Mouse (Mus musculus) thymus, adult 2 months (tissue): ENCODE data around the gene Rffl. TPM values are rescaled to one million over a fixed set of nuclear protein-coding genes. Genes with fewer than 3 reads are reported as not detected.

Source experiments
- DNase-seq: peaks from one replicate; pipeline ENCODE4 v3.0.0; 2021
- H3K27ac ChIP-seq: fragments of 200-500 bp; 2 replicates; pipeline ENCODE4 v1.5.1; 2012; ENCODE audit warnings: low read length, control low read depth; ENCODE audit not compliant: control insufficient read depth, insufficient read depth
- H3K27me3 ChIP-seq: fragments of 200-500 bp; 2 replicates; pipeline ENCODE4 v1.6.1; 2012; ENCODE audit warnings: mild to moderate bottlenecking, low read length, moderate library complexity, mixed read lengths; ENCODE audit not compliant: control insufficient read depth, insufficient read depth
- H3K36me3 ChIP-seq: fragments of 200-500 bp; 2 replicates; pipeline ENCODE4 v1.6.1; 2012; ENCODE audit warnings: mild to moderate bottlenecking, low read length, moderate library complexity; ENCODE audit not compliant: control insufficient read depth, insufficient read depth
- H3K4me1 ChIP-seq: fragments of 200-500 bp; replicated peaks from 2 replicates; pipeline ENCODE4 v1.6.1; 2012; ENCODE audit warnings: low read length; ENCODE audit not compliant: control insufficient read depth, insufficient read depth
- H3K4me3 ChIP-seq: fragments of 200-500 bp; 2 replicates; pipeline ENCODE4 v1.5.1; 2012; ENCODE audit warnings: mild to moderate bottlenecking, low read length, control low read depth, moderate library complexity; ENCODE audit not compliant: control insufficient read depth, insufficient read depth
- CTCF ChIP-seq: fragments of 200-500 bp; IDR thresholded peaks from 2 replicates; pipeline ENCODE4 v1.5.1; 2012; ENCODE audit warnings: mild to moderate bottlenecking, control low read depth, low read length, moderate library complexity, borderline replicate concordance; ENCODE audit not compliant: control insufficient read depth, poor library complexity, insufficient read depth; ENCODE audit errors: extremely low read depth
- POLR2A ChIP-seq: fragments of 200-500 bp; IDR thresholded peaks from 2 replicates; pipeline ENCODE4 v1.6.1; 2012; ENCODE audit warnings: mild to moderate bottlenecking, low read length, control low read depth, moderate library complexity; ENCODE audit not compliant: control insufficient read depth, poor library complexity, insufficient read depth; ENCODE audit errors: extremely low read depth
- WGBS: fragments of 180-500 bp; shearing (Covaris S2); methylation state at CpG from one replicate; pipeline ENCODE4 v1.1.7; 2018; 5-methylcytosine and 5-hydroxymethylcytosine counted together
- polyA plus RNA-seq: library from polyadenylated mRNA; depleted of rRNA; stranded (reverse); fragments of >200 nt; gene quantifications from 2 replicates; pipeline ENCODE4 v1.2.3, GENCODE M21; 2012

Rffl gene
- polyA plus RNA-seq, 1 experiment: 16.3 TPM

- TF ChIP-seq POLR2A: no peak
- no peak for TF ChIP-seq CTCF
- Histone ChIP-seq H3K27me3 (no peaks in the 10 kb centered on the region), H3K4me1 (peaks cover 9% of the 10 kb centered on the region), H3K27ac (no peak overlapping the region), H3K36me3 (peaks cover 17% of the 10 kb centered on the region), H3K4me3 (no peak overlapping the region)
- no peak for DNase-seq
- 95% methylated on average over 11 of the region's 11 CpGs for WGBS
Measured at GRCm38 (mm10) chr11:82783453-82783852, 87.6 kb downstream of the Rffl start.

GRCm38 (mm10) chr11:82782197-82782596 is 88.8 kb downstream of the Rffl start:
- H3K27me3 ChIP-seq: no peaks in the 10 kb centered on the region
- no peak for DNase-seq
- no peak for TF ChIP-seq CTCF
- TF ChIP-seq POLR2A: no peak
- H3K4me3 ChIP-seq: no peak overlapping the region
- WGBS: 63% methylated on average over 6 of the region's 6 CpGs
- peaks cover 5% of the 10 kb centered on the region; the same call in 1 of the 2 replicates for H3K36me3 ChIP-seq
- no peak overlapping the region for H3K27ac ChIP-seq
- peaks cover 9% of the 10 kb centered on the region for H3K4me1 ChIP-seq

DNA sequence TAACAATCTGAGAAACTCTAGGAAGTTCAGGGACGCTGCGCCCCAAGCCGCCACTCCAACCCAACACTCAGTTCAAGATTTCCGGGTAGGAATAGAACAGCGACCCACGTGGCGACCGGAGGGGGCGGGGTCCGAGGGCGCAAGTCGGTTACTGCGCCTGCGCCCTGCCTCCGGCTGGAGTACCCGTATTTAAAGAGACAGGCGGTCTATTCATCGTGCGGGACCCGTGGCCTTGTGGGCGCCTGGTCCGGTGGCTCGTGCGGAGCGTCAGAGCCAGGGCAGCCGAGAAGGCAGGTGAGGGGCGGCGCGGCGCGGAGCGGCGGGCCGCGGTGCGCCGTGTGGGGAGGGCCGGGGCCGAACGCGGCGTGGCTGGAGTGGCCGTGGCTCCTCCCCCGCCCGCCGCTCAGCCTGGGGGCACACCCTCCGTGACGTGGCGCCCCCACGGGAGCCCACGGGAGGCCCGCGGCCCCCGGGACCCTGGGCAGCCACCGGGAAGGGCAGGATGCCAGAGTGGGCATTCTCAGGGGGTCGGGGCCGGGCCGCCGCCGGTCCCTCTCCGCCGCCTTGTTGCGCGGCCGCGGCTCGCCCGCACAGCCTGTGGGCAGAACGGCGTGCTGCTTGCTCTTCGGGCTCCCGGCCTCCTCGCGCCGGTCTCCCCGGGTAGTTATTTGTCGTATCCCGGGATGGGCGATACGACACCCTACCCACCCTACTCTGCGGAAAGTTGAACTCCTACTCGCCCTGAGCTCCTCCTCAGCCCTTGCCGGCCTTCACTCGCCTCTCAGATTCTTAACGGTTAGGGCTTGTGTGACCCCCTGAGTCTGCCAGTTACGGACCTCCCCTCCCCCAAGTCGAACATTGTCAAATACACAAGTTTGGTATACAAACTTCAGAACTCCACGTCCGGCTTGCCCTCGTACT is 89.8 kb downstream of the Rffl start, which contains the start of gene Lig3:
Gene Lig3, plus strand, starts transcription at position 126 of the 921 bp plus-strand sequence.
- peak; percentile 94 for DNase-seq
- no peaks in the 10 kb centered on the region for H3K27me3 ChIP-seq
- WGBS: under 1% methylated on average over 88 of the region's 90 CpGs
- H3K27ac ChIP-seq: peak within 1 kb of the TSS; percentile 33; the same call in 1 of the 2 replicates
- H3K4me3 ChIP-seq: peak within 1 kb of the TSS; percentile 96
- TF ChIP-seq POLR2A (peak; percentile 65), CTCF (no peak; the same call in 1 of the 2 replicates)
- H3K4me1 ChIP-seq: peaks cover 9% of the 10 kb centered on the region
- no peaks in the 10 kb centered on the region for H3K36me3 ChIP-seq

GRCm38 (mm10) chr11:82780134-82780533 is 90.9 kb downstream of the Rffl start:
- 44% methylated on average over 5 of the region's 5 CpGs for WGBS
- H3K27me3 ChIP-seq: no peaks in the 10 kb centered on the region
- no peak for DNase-seq
- TF ChIP-seq CTCF: no peak
- TF ChIP-seq POLR2A: no peak
- H3K27ac ChIP-seq: no peak overlapping the region
- H3K4me3 ChIP-seq: no peak overlapping the region
- H3K4me1 ChIP-seq: peaks cover 9% of the 10 kb centered on the region
- H3K36me3 ChIP-seq: no peaks in the 10 kb centered on the region

DNA sequence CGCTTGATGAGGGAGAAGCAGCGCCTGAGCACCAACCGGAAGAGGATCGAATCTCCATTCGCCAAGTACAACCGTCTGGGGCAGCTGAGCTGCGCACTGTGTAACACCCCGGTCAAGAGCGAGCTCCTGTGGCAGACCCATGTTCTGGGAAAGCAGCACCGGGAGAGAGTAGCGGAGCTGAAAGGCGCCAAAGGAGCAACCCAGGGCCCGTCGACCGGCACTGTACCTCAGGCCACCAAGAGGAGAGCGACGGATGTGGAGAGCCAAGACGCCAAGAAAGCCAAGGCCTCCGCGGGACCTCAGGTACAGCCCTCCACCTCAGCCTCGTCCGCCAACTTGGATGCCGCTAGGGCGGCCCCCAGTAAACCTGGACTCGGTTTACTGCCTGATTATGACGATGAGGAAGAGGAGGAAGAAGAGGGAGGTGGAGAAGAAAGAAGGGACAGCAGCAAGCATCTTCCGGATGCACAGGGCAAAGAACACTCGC is 106.5 kb downstream of the Rffl start:
- under 1% methylated on average over 28 of the region's 28 CpGs for WGBS
- peak; percentile 26; the same call in 1 of the 2 replicates for TF ChIP-seq POLR2A
- TF ChIP-seq CTCF: no peak
- Histone ChIP-seq H3K27me3 (no peaks in the 10 kb centered on the region), H3K27ac (no peak overlapping the region), H3K36me3 (peaks cover 3% of the 10 kb centered on the region; the same call in 1 of the 2 replicates), H3K4me1 (peaks cover 8% of the 10 kb centered on the region), H3K4me3 (peak overlapping the region; percentile 65)
- DNase-seq: no peak

DNA sequence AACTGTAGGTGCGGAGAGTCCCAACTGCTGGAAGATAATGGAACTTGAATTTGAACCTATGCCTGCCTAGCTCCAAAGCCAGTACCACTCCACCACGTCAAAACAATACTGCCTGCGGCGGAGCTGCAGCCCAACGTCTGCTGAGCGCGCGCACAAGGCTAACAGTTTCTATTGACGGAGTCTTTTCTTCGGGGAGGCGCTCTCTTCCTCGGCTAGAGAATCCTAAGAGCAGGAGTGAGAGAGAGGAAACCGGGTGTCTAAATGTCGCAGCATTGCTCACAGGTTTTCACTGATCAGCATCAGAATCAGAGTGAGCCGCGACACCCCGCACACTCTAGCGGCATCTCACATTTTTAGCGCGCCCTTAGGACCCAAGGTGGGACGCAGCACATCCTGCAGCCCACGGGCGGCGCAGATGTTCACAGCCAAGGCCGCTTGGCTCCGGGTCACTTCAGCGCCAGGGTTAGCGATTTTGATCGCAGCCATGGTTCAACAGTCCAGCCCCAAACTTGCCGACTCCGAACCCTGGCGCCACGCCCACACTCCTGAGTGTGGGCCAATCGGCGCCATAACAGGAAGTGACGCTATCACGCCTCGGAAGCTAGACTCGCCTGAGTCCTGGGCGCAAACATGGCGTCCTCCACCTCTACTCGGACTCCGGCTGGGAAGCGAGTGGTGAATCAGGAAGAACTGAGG is 107.1 kb downstream of the Rffl start, which contains the start of the genes Cct6b and Zfp830:
Gene Cct6b, minus strand, starts transcription at position 580 of the 696 bp plus-strand sequence.
Gene Zfp830, plus strand, starts transcription at position 604 of the 696 bp plus-strand sequence.
- peaks cover 3% of the 10 kb centered on the region; the same call in 1 of the 2 replicates for H3K36me3 ChIP-seq
- H3K27ac ChIP-seq: peak within 1 kb of the TSS; percentile 51
- peak; percentile 89 for DNase-seq
- TF ChIP-seq POLR2A: peak; percentile 80
- peak; percentile 53; the same call in 1 of the 2 replicates for TF ChIP-seq CTCF
- H3K27me3 ChIP-seq: no peaks in the 10 kb centered on the region
- under 1% methylated on average over 44 of the region's 44 CpGs for WGBS
- peaks cover 8% of the 10 kb centered on the region for H3K4me1 ChIP-seq
- peak within 1 kb of the TSS; percentile 65 for H3K4me3 ChIP-seq
